Mouse (Mus musculus) C2C12 (cell line): ENCODE data around the gene Serpina3f.

Source experiments
- CTCF ChIP-seq: IDR thresholded peaks from one replicate; pipeline ENCODE4 v1.5.1; 2011; ENCODE audit not compliant: control insufficient read depth, insufficient read depth, insufficient read length
- FOSL1 ChIP-seq: IDR thresholded peaks from one replicate; pipeline ENCODE4 v1.8.0; 2011; ENCODE audit warnings: mild to moderate bottlenecking, low read length; ENCODE audit not compliant: poor library complexity, insufficient read depth, severe bottlenecking
- MAX ChIP-seq: IDR thresholded peaks from one replicate; pipeline ENCODE4 v1.6.1; 2011; ENCODE audit warnings: mild to moderate bottlenecking, control low read depth
- MYOD1 ChIP-seq: IDR thresholded peaks from one replicate; pipeline ENCODE4 v1.6.1; 2011; ENCODE audit warnings: low read depth; ENCODE audit not compliant: control insufficient read depth, insufficient read length
- USF1 ChIP-seq: IDR thresholded peaks from one replicate; pipeline ENCODE4 v1.6.1; 2011; ENCODE audit warnings: low read depth, mild to moderate bottlenecking, control low read depth, moderate library complexity

GRCm38 (mm10) chr12:104261041-104261440 is 46.7 kb downstream of the Serpina3f start:
- TF ChIP-seq MAX (no peak), CTCF (no peak), USF1 (no peak), MYOD1 (no peak), FOSL1 (no peak)
